Mouse (Mus musculus): ENCODE results near the gene Med13l. TPM values are rescaled to one million over a fixed set of nuclear protein-coding genes. Genes with fewer than 3 reads are reported as not detected.

Gene Med13l
- polyA plus RNA-seq, 1 experiment from 2014 or later = 10.2 TPM

DNA sequence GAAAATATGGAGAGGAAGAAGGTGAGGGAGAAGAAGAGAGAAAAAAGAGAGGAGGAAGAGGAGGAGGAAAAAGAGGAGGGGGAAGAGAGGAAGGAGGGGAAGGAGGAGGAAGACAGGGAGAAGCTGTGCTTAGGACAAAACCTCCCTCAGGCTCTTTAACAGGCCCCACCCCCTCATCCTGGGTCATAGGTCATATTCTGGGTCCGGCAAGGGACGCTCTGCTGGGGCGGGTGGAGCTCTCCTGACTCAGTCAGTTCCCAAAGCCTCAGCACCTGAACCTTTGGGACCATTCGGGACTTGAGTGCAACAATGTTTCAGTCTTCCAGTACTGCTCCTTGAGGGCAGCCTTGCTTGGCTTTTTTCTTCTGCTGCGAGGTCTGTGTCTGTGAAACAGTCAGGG lies 241.1 kb downstream of the Med13l start:
- Histone ChIP-seq H3K4me2 (no peak overlapping the region), H3K9me3 (replicated peaks) (no peaks in the 10 kb centered on the region), H3K4me1 (no peaks in the 10 kb centered on the region), H3K4me3 (replicated peaks) (no peak overlapping the region), H3K27me3 (no peaks in the 10 kb centered on the region), H3K36me3 (no peaks in the 10 kb centered on the region), H3K9ac (no peak overlapping the region), H3K27ac (no peak overlapping the region)
- ATAC-seq (replicated peaks; ENCODE audit: low FRiP score) = no peak
- WGBS = 33% methylated on average over 5 of the region's 5 CpGs

DNA sequence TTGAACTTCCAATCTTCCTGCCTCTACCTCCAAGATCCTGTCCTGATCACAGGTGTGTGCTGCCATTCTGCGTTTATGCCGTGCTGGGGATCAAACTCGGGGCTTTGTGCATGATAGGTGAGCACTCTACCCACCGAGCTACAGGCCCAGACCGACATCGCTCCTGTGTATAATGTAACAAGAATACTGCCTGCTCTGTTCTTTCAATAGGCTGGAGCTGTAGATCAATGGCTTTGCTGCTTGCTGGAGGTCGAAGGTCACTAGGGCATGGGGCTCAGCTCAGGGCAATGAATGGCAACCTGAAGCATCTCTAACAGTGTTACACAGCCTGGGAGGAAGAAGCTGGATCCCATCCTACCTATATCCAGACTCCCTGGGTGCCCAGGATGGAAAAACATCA lies 241.6 kb downstream of the Med13l start:
- Histone ChIP-seq H3K4me3 (replicated peaks) (no peak overlapping the region), H3K36me3 (no peaks in the 10 kb centered on the region), H3K4me2 (no peak overlapping the region), H3K27ac (no peak overlapping the region), H3K9ac (no peak overlapping the region), H3K9me3 (replicated peaks) (no peaks in the 10 kb centered on the region), H3K4me1 (no peaks in the 10 kb centered on the region), H3K27me3 (no peaks in the 10 kb centered on the region)
- no peak for ATAC-seq (replicated peaks; ENCODE audit: low FRiP score)
- 77% methylated on average over 7 of the region's 7 CpGs for WGBS

DNA sequence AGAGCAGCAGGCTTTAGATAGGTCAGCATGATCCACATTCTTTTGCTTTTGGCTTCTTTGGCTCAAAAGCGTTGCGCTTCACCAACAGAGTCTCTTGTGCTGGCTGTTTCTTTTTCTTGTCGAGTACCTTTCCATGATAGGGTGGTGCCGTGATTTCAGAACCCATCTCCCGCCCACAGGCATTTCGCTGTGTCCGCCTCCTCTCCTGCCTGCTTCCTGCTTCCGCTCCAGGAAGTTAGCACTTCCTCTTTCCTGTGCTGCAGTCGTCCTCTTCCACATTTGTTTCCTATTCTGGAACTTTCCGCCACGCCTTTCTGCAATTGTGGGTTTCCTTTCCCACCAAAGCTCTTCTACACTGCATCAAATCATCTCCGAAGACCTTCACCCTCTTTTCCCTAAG lies 248.5 kb downstream of the Med13l start:
- H3K36me3 ChIP-seq = no peaks in the 10 kb centered on the region
- no peak overlapping the region for H3K4me2 ChIP-seq
- H3K4me3 ChIP-seq (replicated peaks) = no peak overlapping the region
- H3K9ac ChIP-seq = no peak overlapping the region
- H3K4me1 ChIP-seq = no peaks in the 10 kb centered on the region
- no peak overlapping the region for H3K27ac ChIP-seq
- WGBS = 86% methylated on average over 12 of the region's 12 CpGs
- no peaks in the 10 kb centered on the region for H3K9me3 ChIP-seq (replicated peaks)
- no peaks in the 10 kb centered on the region; the same call in 1 of the 2 replicates for H3K27me3 ChIP-seq
- ATAC-seq (replicated peaks; ENCODE audit: low FRiP score) = no peak

DNA sequence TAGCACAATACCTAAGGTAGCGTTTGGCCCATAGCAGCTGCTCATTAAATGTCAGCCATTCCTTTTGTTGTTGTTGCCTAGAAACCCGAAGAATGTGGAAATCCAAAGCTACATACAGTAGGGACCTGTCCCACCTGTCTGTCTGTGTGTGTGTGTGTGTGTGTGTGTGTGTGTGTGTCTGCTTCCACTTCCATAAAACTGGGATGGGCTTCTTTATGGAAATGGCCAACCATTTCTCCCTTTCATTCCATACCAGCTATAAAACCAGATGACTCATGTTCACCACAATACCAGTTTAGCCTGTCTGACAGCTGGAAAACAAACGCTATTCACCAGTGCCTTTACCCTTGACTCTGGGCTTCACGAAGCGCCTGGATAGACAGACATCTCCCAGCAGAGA lies 249.1 kb downstream of the Med13l start:
- no peak for ATAC-seq (replicated peaks; ENCODE audit: low FRiP score)
- Histone ChIP-seq H3K4me3 (replicated peaks) (no peak overlapping the region), H3K36me3 (no peaks in the 10 kb centered on the region), H3K4me1 (no peaks in the 10 kb centered on the region), H3K27ac (no peak overlapping the region), H3K27me3 (no peaks in the 10 kb centered on the region; the same call in 1 of the 2 replicates), H3K9me3 (replicated peaks) (no peaks in the 10 kb centered on the region), H3K4me2 (no peak overlapping the region), H3K9ac (no peak overlapping the region)
- 72% methylated on average over 5 of the region's 5 CpGs for WGBS

- Histone ChIP-seq H3K4me2 (no peak overlapping the region), H3K9me3 (replicated peaks) (no peaks in the 10 kb centered on the region), H3K27ac (no peak overlapping the region), H3K9ac (no peak overlapping the region), H3K36me3 (no peaks in the 10 kb centered on the region), H3K27me3 (no peaks in the 10 kb centered on the region; the same call in 1 of the 2 replicates), H3K4me1 (no peaks in the 10 kb centered on the region), H3K4me3 (replicated peaks) (no peak overlapping the region)
- WGBS = 48% methylated on average over 5 of the region's 5 CpGs
- ATAC-seq (replicated peaks; ENCODE audit: low FRiP score) = no peak
Observed at GRCm38 (mm10) chr5:118811690-118812089, 251.2 kb downstream of the Med13l start.

DNA sequence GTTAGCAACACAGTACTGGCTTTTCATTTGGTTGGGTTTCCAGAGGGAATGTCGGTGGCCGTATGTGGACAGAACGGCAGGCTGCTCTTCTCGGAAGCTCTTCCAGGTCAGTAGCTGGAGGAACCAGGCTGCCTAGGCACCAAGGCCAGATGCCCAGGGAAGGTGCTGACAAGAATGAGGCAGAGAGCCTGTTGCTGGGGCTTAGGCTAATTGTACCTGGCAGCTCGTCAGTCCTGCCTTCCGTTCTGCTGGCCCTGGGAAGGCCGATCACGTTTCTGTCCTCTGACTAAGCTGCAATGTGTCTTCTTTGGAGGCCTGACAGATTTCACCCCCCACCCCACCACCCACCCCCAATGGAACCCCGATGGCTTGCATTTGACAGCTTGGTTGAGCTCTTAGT lies 251.9 kb downstream of the Med13l start:
- 76% methylated on average over 9 of the region's 9 CpGs for WGBS

DNA sequence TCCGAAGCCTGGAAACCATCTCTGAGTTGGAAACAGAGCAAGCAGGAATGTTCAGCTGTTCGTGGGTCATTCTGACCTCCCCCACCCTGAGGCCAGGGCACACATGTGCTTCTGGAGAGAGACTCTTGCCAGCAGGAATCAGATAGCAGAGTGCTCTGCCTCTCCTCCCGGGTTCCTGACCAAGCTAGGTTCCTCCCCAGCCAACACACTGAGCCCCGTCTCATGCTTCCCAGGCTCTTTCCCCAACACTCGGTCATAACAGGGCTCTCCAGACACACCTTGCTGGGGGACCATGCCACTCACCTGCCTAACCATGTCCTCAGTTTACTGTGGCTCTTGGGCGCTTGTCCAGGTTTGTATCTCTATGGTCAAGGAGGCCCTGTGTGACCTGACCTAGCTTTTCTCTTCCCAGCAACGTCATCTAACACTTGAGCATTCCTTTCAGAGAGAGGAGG lies 252.5 kb downstream of the Med13l start:
- no peak overlapping the region for H3K27ac ChIP-seq
- no peak overlapping the region for H3K9ac ChIP-seq
- H3K4me1 ChIP-seq = no peaks in the 10 kb centered on the region
- no peaks in the 10 kb centered on the region for H3K9me3 ChIP-seq (replicated peaks)
- H3K27me3 ChIP-seq = no peaks in the 10 kb centered on the region; the same call in 1 of the 2 replicates
- H3K4me2 ChIP-seq = no peak overlapping the region
- ATAC-seq (replicated peaks; ENCODE audit: low FRiP score) = no peak
- H3K4me3 ChIP-seq (replicated peaks) = no peak overlapping the region
- WGBS = 56% methylated on average over 7 of the region's 7 CpGs
- no peaks in the 10 kb centered on the region for H3K36me3 ChIP-seq

More for the DNA sequence above, 251.9 kb downstream of the Med13l start:
- H3K27me3 ChIP-seq = no peaks in the 10 kb centered on the region; the same call in 1 of the 2 replicates
- H3K4me2 ChIP-seq = no peak overlapping the region
- no peak overlapping the region for H3K27ac ChIP-seq
- no peak overlapping the region for H3K4me3 ChIP-seq (replicated peaks)
- no peak overlapping the region for H3K9ac ChIP-seq
- ATAC-seq (replicated peaks; ENCODE audit: low FRiP score) = no peak
- no peaks in the 10 kb centered on the region for H3K36me3 ChIP-seq
- no peaks in the 10 kb centered on the region for H3K4me1 ChIP-seq
- H3K9me3 ChIP-seq (replicated peaks) = no peaks in the 10 kb centered on the region

- Histone ChIP-seq H3K4me1 (no peaks in the 10 kb centered on the region), H3K27ac (no peak overlapping the region), H3K9me3 (replicated peaks) (no peaks in the 10 kb centered on the region), H3K9ac (no peak overlapping the region), H3K36me3 (no peaks in the 10 kb centered on the region), H3K4me2 (no peak overlapping the region), H3K27me3 (peaks cover 4% of the 10 kb centered on the region; the same call in 1 of the 2 replicates), H3K4me3 (replicated peaks) (no peak overlapping the region)
- no peak for ATAC-seq (replicated peaks; ENCODE audit: low FRiP score)
- 54% methylated on average over 6 of the region's 6 CpGs for WGBS
Observed at GRCm38 (mm10) chr5:118814052-118814451, 253.6 kb downstream of the Med13l start.

All from kidney, embryonic 15.5 days (tissue).